Mouse (Mus musculus): Measurements from ENCODE around the gene Chd2. TPM values are rescaled to one million over a fixed set of nuclear protein-coding genes. Genes with fewer than 3 reads are reported as not detected.

Chd2 gene
- polyA plus RNA-seq, 1 experiment: 104 TPM

DNA sequence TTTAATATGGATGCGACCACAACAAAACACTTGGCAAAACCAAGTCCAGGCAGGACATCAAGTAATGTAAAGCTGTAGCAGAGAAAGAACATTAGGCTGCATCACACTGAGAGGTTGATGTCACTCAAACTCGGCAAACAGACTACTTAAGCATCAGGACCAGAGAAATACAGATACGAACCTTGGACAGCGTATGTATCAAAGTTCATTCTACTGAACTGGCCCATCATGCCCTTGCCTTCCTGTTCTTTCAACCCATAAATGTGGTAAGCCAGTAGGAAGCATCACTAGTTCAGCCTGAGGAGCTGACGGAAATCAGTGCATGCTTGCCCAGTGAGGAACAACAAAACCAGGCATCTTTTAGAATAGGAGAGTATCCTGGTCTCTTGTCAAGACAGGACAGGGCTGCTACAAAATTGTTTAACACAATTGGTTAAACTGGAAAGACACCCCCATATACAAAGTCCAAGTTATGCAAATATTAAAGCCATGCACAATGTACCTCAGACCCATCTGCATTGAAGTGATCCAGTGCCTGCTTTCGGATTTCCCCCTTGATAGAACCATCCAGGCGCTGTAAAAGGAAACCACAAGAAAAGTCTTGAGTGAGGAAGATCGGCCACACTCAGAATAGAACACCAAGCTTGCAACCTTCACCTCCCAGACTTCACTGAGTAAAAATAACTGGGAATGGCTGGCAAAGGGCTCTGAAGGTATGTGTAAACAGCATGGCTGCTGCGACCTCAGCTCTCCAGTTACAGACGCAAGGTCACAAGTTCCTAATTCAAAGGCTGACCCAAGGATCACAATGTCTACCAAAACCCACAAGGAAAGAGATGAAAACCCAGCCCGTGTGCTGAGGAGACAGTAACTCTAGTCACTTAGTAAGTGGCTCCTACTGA lies 63.2 kb downstream of the Chd2 start:
- TF ChIP-seq EP300 (IDR thresholded peaks at IDR 0.05; ENCODE audit: insufficient read depth, low read depth, low read length): no peak
- TF ChIP-seq POLR2A (IDR thresholded peaks at IDR 0.05; ENCODE audit: insufficient read depth, low read length): no peak
- TF ChIP-seq CTCF (IDR thresholded peaks at IDR 0.05; ENCODE audit: low read depth, low read length): no peak
- Histone ChIP-seq H3K27me3 (ENCODE audit: control insufficient read depth, insufficient read depth, low read length, poor library complexity, severe bottlenecking) (no peaks in the 10 kb centered on the region), H3K4me1 (ENCODE audit: control insufficient read depth, insufficient read depth, low read length) (no peaks in the 10 kb centered on the region), H3K27ac (ENCODE audit: insufficient read depth, low read length) (no peak overlapping the region), H3K36me3 (ENCODE audit: control insufficient read depth, insufficient read depth, low read length, poor library complexity, severe bottlenecking) (peaks cover 89% of the 10 kb centered on the region), H3K9me3 (replicated peaks; ENCODE audit: control insufficient read depth, insufficient read depth, low read length, poor library complexity, severe bottlenecking) (no peaks in the 10 kb centered on the region), H3K9ac (ENCODE audit: low read depth, poor library complexity, severe bottlenecking) (no peak overlapping the region), H3K4me3 (ENCODE audit: low read depth, low read length) (no peak overlapping the region)

DNA sequence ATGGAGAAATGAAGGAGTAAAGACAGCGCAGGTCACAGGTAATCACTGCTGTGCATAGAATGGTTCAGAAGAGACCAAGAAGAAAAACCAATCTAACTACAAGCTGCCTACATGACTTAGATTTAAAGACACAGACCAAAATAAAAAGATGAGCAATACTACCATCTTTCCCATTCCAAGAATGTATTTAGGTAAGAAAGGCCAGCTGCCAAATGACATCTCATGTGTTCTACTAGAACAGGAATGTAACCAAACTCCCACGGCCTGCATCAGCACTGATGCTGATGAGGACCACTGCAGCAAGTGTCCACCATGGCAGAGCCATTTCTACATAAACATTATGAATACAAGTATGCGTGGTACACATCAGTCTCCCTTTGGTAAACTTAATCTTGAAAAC lies 73.9 kb downstream of the Chd2 start:
- no peaks in the 10 kb centered on the region for H3K27me3 ChIP-seq (ENCODE audit: control insufficient read depth, insufficient read depth, low read length, poor library complexity, severe bottlenecking)
- H3K4me3 ChIP-seq (ENCODE audit: low read depth, low read length): no peak overlapping the region
- H3K9me3 ChIP-seq (replicated peaks; ENCODE audit: control insufficient read depth, insufficient read depth, low read length, poor library complexity, severe bottlenecking): no peaks in the 10 kb centered on the region
- peaks cover 86% of the 10 kb centered on the region for H3K36me3 ChIP-seq (ENCODE audit: control insufficient read depth, insufficient read depth, low read length, poor library complexity, severe bottlenecking)
- no peaks in the 10 kb centered on the region for H3K4me1 ChIP-seq (ENCODE audit: control insufficient read depth, insufficient read depth, low read length)
- no peak overlapping the region for H3K9ac ChIP-seq (ENCODE audit: low read depth, poor library complexity, severe bottlenecking)
- TF ChIP-seq EP300 (IDR thresholded peaks at IDR 0.05; ENCODE audit: insufficient read depth, low read depth, low read length) (no peak), POLR2A (IDR thresholded peaks at IDR 0.05; ENCODE audit: insufficient read depth, low read length) (no peak), CTCF (IDR thresholded peaks at IDR 0.05; ENCODE audit: low read depth, low read length) (no peak)
- no peak overlapping the region for H3K27ac ChIP-seq (ENCODE audit: insufficient read depth, low read length)

DNA sequence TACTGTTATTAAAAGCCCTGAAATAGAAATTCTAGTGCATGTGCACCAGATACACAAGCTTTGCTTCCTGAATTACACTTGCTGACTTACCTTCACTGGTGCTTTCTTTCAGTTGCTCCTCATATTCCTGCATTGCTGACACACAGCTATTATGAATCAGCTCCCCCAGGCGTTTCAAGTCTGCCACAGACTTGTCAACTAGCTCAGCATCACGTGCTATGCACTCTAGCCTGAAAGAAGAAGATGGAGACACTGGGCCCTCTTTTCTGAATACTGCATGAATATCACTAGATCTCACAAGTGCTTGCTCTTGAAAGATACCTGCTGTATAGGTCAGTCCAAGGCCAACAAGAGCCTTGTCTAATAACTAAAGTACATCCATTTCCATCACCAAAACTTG lies 78.1 kb downstream of the Chd2 start:
- Histone ChIP-seq H3K9ac (ENCODE audit: low read depth, poor library complexity, severe bottlenecking) (no peak overlapping the region), H3K4me1 (ENCODE audit: control insufficient read depth, insufficient read depth, low read length) (no peaks in the 10 kb centered on the region), H3K27me3 (ENCODE audit: control insufficient read depth, insufficient read depth, low read length, poor library complexity, severe bottlenecking) (no peaks in the 10 kb centered on the region), H3K4me3 (ENCODE audit: low read depth, low read length) (no peak overlapping the region), H3K27ac (ENCODE audit: insufficient read depth, low read length) (no peak overlapping the region; the same call in 1 of the 2 replicates), H3K36me3 (ENCODE audit: control insufficient read depth, insufficient read depth, low read length, poor library complexity, severe bottlenecking) (peaks cover 87% of the 10 kb centered on the region), H3K9me3 (replicated peaks; ENCODE audit: control insufficient read depth, insufficient read depth, low read length, poor library complexity, severe bottlenecking) (no peaks in the 10 kb centered on the region)
- TF ChIP-seq EP300 (IDR thresholded peaks at IDR 0.05; ENCODE audit: insufficient read depth, low read depth, low read length): no peak
- TF ChIP-seq CTCF (IDR thresholded peaks at IDR 0.05; ENCODE audit: low read depth, low read length): no peak
- no peak for TF ChIP-seq POLR2A (IDR thresholded peaks at IDR 0.05; ENCODE audit: insufficient read depth, low read length)

DNA sequence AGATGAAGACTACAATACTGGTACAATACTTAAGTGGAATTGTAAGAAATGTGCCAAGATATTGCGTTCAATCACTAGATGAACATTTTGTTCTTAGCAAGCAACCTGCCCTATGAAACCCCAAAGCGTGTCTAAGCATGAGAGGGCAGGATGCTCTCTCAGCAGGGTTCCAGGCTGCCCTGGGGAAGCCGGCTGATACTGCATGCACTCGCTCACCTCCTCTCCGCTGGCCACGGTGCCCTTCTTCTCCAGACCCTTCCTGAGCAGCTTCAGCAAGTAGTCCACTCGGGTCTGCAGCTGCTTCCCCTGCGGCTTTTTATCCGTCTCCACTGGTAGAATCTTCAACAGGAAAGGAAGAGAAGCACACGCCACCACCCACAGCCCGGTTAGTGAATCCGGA lies 87.5 kb downstream of the Chd2 start:
- Histone ChIP-seq H3K9ac (ENCODE audit: low read depth, poor library complexity, severe bottlenecking) (no peak overlapping the region), H3K36me3 (ENCODE audit: control insufficient read depth, insufficient read depth, low read length, poor library complexity, severe bottlenecking) (peaks cover 87% of the 10 kb centered on the region), H3K4me1 (ENCODE audit: control insufficient read depth, insufficient read depth, low read length) (no peaks in the 10 kb centered on the region), H3K9me3 (replicated peaks; ENCODE audit: control insufficient read depth, insufficient read depth, low read length, poor library complexity, severe bottlenecking) (no peaks in the 10 kb centered on the region; the same call in 1 of the 2 replicates), H3K27me3 (ENCODE audit: control insufficient read depth, insufficient read depth, low read length, poor library complexity, severe bottlenecking) (no peaks in the 10 kb centered on the region), H3K4me3 (ENCODE audit: low read depth, low read length) (no peak overlapping the region), H3K27ac (ENCODE audit: insufficient read depth, low read length) (0 out of 2 replicates have a peak overlapping the region, but pooled peaks have one; percentile 1)
- no peak for TF ChIP-seq CTCF (IDR thresholded peaks at IDR 0.05; ENCODE audit: low read depth, low read length)
- TF ChIP-seq POLR2A (IDR thresholded peaks at IDR 0.05; ENCODE audit: insufficient read depth, low read length): no peak
- TF ChIP-seq EP300 (IDR thresholded peaks at IDR 0.05; ENCODE audit: insufficient read depth, low read depth, low read length): no peak

DNA sequence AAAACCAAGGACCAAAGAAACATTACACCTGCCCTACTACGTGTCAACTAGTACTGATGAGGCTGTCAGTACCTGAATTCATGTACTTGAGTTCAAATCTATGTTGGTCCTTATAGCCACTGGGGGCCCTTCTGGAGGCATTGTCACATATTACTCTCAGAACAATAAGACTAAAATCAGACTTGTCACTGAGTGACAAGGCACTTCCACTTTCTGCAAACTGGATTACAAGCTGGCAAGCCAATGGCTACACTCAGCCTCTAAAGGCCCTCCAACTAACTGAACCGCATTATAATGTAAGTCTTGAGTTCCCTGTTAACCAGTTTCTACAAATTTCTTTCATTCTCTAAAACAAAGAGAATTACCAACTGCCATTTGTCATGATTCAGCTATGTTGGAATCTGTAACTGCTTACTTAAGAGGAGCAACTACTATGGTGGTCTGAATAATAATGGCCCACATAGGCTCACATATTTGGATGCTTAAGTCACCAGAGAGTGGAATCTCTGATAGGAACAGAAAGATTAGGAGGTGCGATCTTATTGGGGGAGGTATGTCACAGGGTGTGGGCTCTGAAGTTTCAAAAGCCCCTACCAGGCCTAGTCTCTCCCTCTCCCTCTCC lies 89.3 kb downstream of the Chd2 start:
- H3K9ac ChIP-seq (ENCODE audit: low read depth, poor library complexity, severe bottlenecking): no peak overlapping the region
- TF ChIP-seq EP300 (IDR thresholded peaks at IDR 0.05; ENCODE audit: insufficient read depth, low read depth, low read length) (no peak), CTCF (IDR thresholded peaks at IDR 0.05; ENCODE audit: low read depth, low read length) (no peak), POLR2A (IDR thresholded peaks at IDR 0.05; ENCODE audit: insufficient read depth, low read length) (no peak)
- H3K36me3 ChIP-seq (ENCODE audit: control insufficient read depth, insufficient read depth, low read length, poor library complexity, severe bottlenecking): peaks cover 87% of the 10 kb centered on the region
- H3K9me3 ChIP-seq (replicated peaks; ENCODE audit: control insufficient read depth, insufficient read depth, low read length, poor library complexity, severe bottlenecking): no peaks in the 10 kb centered on the region; the same call in 1 of the 2 replicates
- H3K4me1 ChIP-seq (ENCODE audit: control insufficient read depth, insufficient read depth, low read length): no peaks in the 10 kb centered on the region
- H3K27ac ChIP-seq (ENCODE audit: insufficient read depth, low read length): no peak overlapping the region
- H3K27me3 ChIP-seq (ENCODE audit: control insufficient read depth, insufficient read depth, low read length, poor library complexity, severe bottlenecking): no peaks in the 10 kb centered on the region
- H3K4me3 ChIP-seq (ENCODE audit: low read depth, low read length): no peak overlapping the region

DNA sequence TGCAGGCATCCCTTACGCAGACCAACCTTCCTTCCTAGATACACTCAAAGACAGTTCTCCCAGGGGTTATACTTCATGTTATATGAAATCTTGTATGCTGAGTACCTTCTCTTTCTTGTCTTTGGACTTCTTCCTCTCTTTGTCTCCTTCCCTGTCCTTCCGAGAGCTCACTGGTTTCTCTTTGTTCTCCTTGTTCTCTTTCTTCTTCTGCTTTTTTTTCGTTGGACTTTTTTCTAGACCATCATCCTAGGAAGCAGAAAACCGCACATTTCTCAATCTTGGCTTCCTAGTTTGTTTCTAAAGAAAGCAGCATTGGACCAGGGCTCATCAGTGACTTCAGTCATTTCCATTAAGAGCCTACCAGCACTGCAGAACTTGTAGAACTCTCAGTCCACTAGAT lies 90.0 kb downstream of the Chd2 start:
- Histone ChIP-seq H3K9ac (ENCODE audit: low read depth, poor library complexity, severe bottlenecking) (no peak overlapping the region), H3K4me1 (ENCODE audit: control insufficient read depth, insufficient read depth, low read length) (no peaks in the 10 kb centered on the region), H3K27me3 (ENCODE audit: control insufficient read depth, insufficient read depth, low read length, poor library complexity, severe bottlenecking) (no peaks in the 10 kb centered on the region), H3K9me3 (replicated peaks; ENCODE audit: control insufficient read depth, insufficient read depth, low read length, poor library complexity, severe bottlenecking) (no peaks in the 10 kb centered on the region; the same call in 1 of the 2 replicates), H3K27ac (ENCODE audit: insufficient read depth, low read length) (no peak overlapping the region), H3K36me3 (ENCODE audit: control insufficient read depth, insufficient read depth, low read length, poor library complexity, severe bottlenecking) (peaks cover 90% of the 10 kb centered on the region), H3K4me3 (ENCODE audit: low read depth, low read length) (no peak overlapping the region)
- no peak for TF ChIP-seq CTCF (IDR thresholded peaks at IDR 0.05; ENCODE audit: low read depth, low read length)
- no peak for TF ChIP-seq POLR2A (IDR thresholded peaks at IDR 0.05; ENCODE audit: insufficient read depth, low read length)
- TF ChIP-seq EP300 (IDR thresholded peaks at IDR 0.05; ENCODE audit: insufficient read depth, low read depth, low read length): no peak

All from ES-Bruce4 (cell line).